Mouse (Mus musculus) embryonic facial prominence, embryonic 15.5 days (tissue): ENCODE results near the gene Diaph3. TPM values are rescaled to one million over a fixed set of nuclear protein-coding genes. Genes with fewer than 3 reads are reported as not detected.
"Not testable (repeated sequence)": the region's sequence is repeated elsewhere in the genome, so short reads cannot be mapped to it uniquely, and the experiment has no call there.

Experiments
- ATAC-seq: fragments of 200-750 bp; cut with Nextera tagmentation; 2 replicates; pipeline ENCODE4 v1.8.0; 2017; ENCODE audit warnings: low read depth, moderate TSS enrichment; ENCODE audit not compliant: insufficient number of reproducible peaks, low FRiP score, low TSS enrichment
- H3K27ac ChIP-seq: fragments of 300-500 bp; sonication (generic); replicated peaks from 2 replicates; pipeline ENCODE4 v1.5.1; 2015; ENCODE audit warnings: mild to moderate bottlenecking, inconsistent platforms
- H3K27me3 ChIP-seq: fragments of 300-500 bp; sonication (generic); 2 replicates; pipeline ENCODE4 v1.6.1; 2015; ENCODE audit warnings: inconsistent platforms
- H3K36me3 ChIP-seq: fragments of 300-500 bp; sonication (generic); 2 replicates; pipeline ENCODE4 v1.6.1; 2015; ENCODE audit warnings: mild to moderate bottlenecking, inconsistent platforms
- H3K4me1 ChIP-seq: fragments of 300-500 bp; sonication (generic); 2 replicates; pipeline ENCODE4 v1.6.1; 2015; ENCODE audit warnings: inconsistent platforms
- H3K4me2 ChIP-seq: fragments of 300-500 bp; sonication (generic); replicated peaks from 2 replicates; pipeline ENCODE4 v1.6.1; 2015; ENCODE audit warnings: mild to moderate bottlenecking, inconsistent platforms
- H3K4me3 ChIP-seq: fragments of 300-500 bp; sonication (generic); replicated peaks from 2 replicates; pipeline ENCODE4 v1.5.1; 2015; ENCODE audit warnings: mild to moderate bottlenecking, inconsistent platforms
- H3K9ac ChIP-seq: fragments of 300-500 bp; sonication (generic); 2 replicates; pipeline ENCODE4 v1.6.1; 2015; ENCODE audit warnings: inconsistent platforms
- H3K9me3 ChIP-seq: fragments of 300-500 bp; sonication (generic); replicated peaks from 2 replicates; pipeline ENCODE4 v1.6.1; 2016; ENCODE audit warnings: inconsistent platforms
- WGBS: fragments of 180-500 bp; shearing (Covaris S2); methylation state at CpG from one replicate; pipeline ENCODE4 v1.1.7; 2015; 5-methylcytosine and 5-hydroxymethylcytosine counted together
- polyA plus RNA-seq: library from polyadenylated mRNA; unstranded; fragments of >200 nt; fragmentation: Nextera tagmentation; extraction: Ambion mirVana; gene quantifications from 2 replicates; pipeline ENCODE4 v1.2.1, GENCODE M21; 2015

The Diaph3 gene
- polyA plus RNA-seq, 1 experiment from 2014 or later, result 10.0 TPM

DNA sequence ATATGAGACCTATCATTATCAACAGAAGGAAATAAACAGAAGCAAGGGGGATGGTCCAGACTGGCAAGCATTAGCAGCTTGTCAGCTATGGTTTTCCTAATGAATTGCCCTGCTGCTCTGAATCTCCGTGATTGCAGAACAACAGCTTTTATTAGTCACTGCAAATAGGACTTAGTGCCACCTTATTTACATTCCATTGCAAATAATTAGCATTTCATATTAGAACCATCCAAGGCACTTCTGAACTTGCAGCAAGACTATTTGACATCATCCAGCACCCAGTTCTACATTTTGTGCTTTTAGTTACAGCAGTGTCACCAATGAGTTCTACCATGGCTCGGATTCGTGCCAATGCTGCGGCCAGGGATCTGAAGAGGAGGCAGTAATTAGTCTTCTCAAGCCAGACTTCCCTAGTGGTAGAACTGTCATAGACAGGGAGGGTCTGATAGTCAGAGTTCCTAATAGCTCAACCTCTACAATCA, 411.4 kb downstream of the Diaph3 start:
- H3K27ac ChIP-seq, result no peak overlapping the region
- no peak overlapping the region for H3K9ac ChIP-seq
- H3K27me3 ChIP-seq, result no peaks in the 10 kb centered on the region
- no peaks in the 10 kb centered on the region for H3K36me3 ChIP-seq
- H3K4me2 ChIP-seq, result no peak overlapping the region
- no peaks in the 10 kb centered on the region for H3K4me1 ChIP-seq
- H3K4me3 ChIP-seq, result no peak overlapping the region
- 66% methylated on average over 4 of the region's 4 CpGs for WGBS
- no peak for ATAC-seq
- H3K9me3 ChIP-seq, result no peaks in the 10 kb centered on the region

- Histone ChIP-seq H3K36me3 (no peaks in the 10 kb centered on the region), H3K9me3 (no peaks in the 10 kb centered on the region), H3K27me3 (no peaks in the 10 kb centered on the region), H3K4me3 (no peak overlapping the region), H3K4me1 (no peaks in the 10 kb centered on the region), H3K27ac (no peak overlapping the region), H3K4me2 (no peak overlapping the region), H3K9ac (no peak overlapping the region)
- 93% methylated on average over 5 of the region's 5 CpGs for WGBS
- no peak for ATAC-seq
Observed at GRCm38 (mm10) chr14:86727538-86728045, 413.4 kb downstream of the Diaph3 start.

GRCm38 (mm10) chr14:86721768-86722167, 419.3 kb downstream of the Diaph3 start:
- H3K4me3 ChIP-seq, result no peak overlapping the region
- no peaks in the 10 kb centered on the region for H3K27me3 ChIP-seq
- ATAC-seq, result no peak
- no peaks in the 10 kb centered on the region for H3K9me3 ChIP-seq
- 94% methylated on average over 6 of the region's 6 CpGs for WGBS
- H3K9ac ChIP-seq, result no peak overlapping the region
- H3K27ac ChIP-seq, result no peak overlapping the region
- no peaks in the 10 kb centered on the region for H3K4me1 ChIP-seq
- H3K36me3 ChIP-seq, result no peaks in the 10 kb centered on the region
- H3K4me2 ChIP-seq, result no peak overlapping the region

DNA sequence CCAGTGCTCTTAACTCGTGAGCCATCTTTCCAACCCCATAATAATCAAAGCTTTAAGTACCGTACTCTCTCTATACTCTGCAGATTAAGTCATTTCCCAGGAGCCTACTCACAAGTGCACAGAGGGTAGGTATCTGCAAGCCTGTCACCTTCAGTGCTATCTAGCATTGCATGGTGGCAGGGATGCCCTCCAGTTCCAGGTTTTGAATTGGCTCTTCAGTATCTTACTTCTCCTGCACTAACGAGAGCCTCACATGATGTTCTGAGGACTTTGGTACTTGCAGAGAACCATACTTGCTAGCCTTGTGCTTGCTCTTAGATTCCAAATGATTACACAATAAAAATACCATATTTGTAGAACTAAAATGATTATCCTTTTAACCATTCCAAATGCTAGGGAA, 420.0 kb downstream of the Diaph3 start:
- Histone ChIP-seq H3K27ac (no peak overlapping the region), H3K27me3 (no peaks in the 10 kb centered on the region), H3K9ac (no peak overlapping the region), H3K4me1 (no peaks in the 10 kb centered on the region), H3K4me2 (no peak overlapping the region), H3K9me3 (no peaks in the 10 kb centered on the region), H3K36me3 (no peaks in the 10 kb centered on the region), H3K4me3 (no peak overlapping the region)
- no peak for ATAC-seq
- whole genome bisulfite sequencing, result 88% methylated on average over 3 of the region's 3 CpGs

GRCm38 (mm10) chr14:86720408-86720807, 420.6 kb downstream of the Diaph3 start:
- H3K4me1 ChIP-seq, H3K4me3 ChIP-seq, H3K9ac ChIP-seq, H3K27ac ChIP-seq, H3K9me3 ChIP-seq, ATAC-seq, H3K27me3 ChIP-seq, H3K36me3 ChIP-seq, H3K4me2 ChIP-seq: not testable (repeated sequence)

DNA sequence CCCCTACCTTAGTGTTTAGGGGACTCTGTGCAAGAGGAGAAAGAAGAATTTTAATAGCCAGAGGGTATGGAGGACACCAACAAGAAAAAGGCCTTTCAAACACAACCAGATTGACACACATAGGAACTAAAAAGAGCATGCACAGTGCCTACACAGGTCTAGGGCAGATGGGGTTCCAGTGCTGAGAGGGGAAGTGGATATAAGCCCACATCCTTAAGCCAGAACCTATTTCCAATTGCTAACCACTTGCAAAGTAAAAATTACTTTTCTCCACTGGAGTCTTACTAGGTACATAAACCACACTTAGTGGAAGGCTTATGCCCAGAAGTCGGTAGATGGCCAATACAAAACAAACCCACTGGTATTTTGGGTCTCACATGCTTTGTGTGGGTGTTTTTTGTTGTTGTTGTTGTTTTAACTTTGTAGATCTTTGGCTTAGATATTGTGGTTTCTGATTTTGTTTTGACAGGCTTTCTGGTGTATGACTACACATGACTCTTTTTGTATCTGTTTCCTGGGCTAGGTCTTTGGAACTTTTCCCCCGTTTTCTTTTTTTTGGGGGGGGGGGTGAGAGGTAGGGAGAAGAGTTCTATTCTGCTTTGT, 426.8 kb downstream of the Diaph3 start:
- H3K4me1 ChIP-seq, result no peaks in the 10 kb centered on the region
- H3K4me2 ChIP-seq, result no peak overlapping the region
- WGBS, result 57% methylated on average over 2 of the region's 2 CpGs
- no peak overlapping the region for H3K9ac ChIP-seq
- H3K4me3 ChIP-seq, result no peak overlapping the region
- H3K27me3 ChIP-seq, result no peaks in the 10 kb centered on the region
- no peaks in the 10 kb centered on the region for H3K36me3 ChIP-seq
- no peaks in the 10 kb centered on the region for H3K9me3 ChIP-seq
- no peak overlapping the region for H3K27ac ChIP-seq
- ATAC-seq, result no peak

- H3K27ac ChIP-seq, result no peak overlapping the region
- H3K36me3 ChIP-seq, result no peaks in the 10 kb centered on the region
- H3K9me3 ChIP-seq, result no peaks in the 10 kb centered on the region
- no peak overlapping the region for H3K4me2 ChIP-seq
- ATAC-seq, result no peak
- H3K4me1 ChIP-seq, result no peaks in the 10 kb centered on the region
- no peak overlapping the region for H3K4me3 ChIP-seq
- H3K27me3 ChIP-seq, result no peaks in the 10 kb centered on the region
- H3K9ac ChIP-seq, result no peak overlapping the region
- 71% methylated on average over 3 of the region's 3 CpGs for WGBS
Observed at GRCm38 (mm10) chr14:86704080-86704479, 437.0 kb downstream of the Diaph3 start.

DNA sequence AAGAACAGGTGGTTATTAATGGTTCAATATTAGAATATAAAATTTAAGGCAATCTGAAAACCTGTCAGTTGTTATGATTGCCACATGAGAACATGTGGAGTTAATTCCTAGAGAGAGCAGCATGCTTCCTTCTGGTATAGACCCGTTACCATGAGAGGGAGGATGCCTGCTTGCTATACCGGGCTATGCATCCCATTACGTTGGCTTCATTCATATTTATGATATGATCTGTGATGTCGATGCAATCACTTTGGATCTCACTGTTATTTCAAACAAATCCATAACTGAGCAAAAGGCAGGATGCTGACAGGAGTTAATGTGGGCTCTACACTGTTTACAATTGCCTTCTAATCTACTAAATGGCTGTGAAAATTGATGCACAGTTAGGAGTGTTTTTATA, 439.9 kb downstream of the Diaph3 start:
- ATAC-seq, result no peak

GRCm38 (mm10) chr14:86697887-86698286, 443.1 kb downstream of the Diaph3 start:
- Histone ChIP-seq H3K9ac (no peak overlapping the region), H3K4me3 (no peak overlapping the region), H3K27me3 (no peaks in the 10 kb centered on the region), H3K4me2 (no peak overlapping the region), H3K27ac (no peak overlapping the region), H3K4me1 (no peaks in the 10 kb centered on the region), H3K36me3 (no peaks in the 10 kb centered on the region), H3K9me3 (no peaks in the 10 kb centered on the region)
- ATAC-seq, result no peak
- WGBS, result 76% methylated on average over 1 of the region's 1 CpGs

More for the DNA sequence above, 439.9 kb downstream of the Diaph3 start:
- no peaks in the 10 kb centered on the region for H3K9me3 ChIP-seq
- no peaks in the 10 kb centered on the region for H3K27me3 ChIP-seq
- H3K4me3 ChIP-seq, result no peak overlapping the region
- H3K4me1 ChIP-seq, result no peaks in the 10 kb centered on the region
- 54% methylated on average over 4 of the region's 4 CpGs for WGBS
- no peak overlapping the region for H3K4me2 ChIP-seq
- H3K27ac ChIP-seq, result no peak overlapping the region
- no peak overlapping the region for H3K9ac ChIP-seq
- no peaks in the 10 kb centered on the region for H3K36me3 ChIP-seq

- Histone ChIP-seq H3K27ac (no peak overlapping the region), H3K4me3 (no peak overlapping the region), H3K27me3 (no peaks in the 10 kb centered on the region), H3K4me2 (no peak overlapping the region), H3K4me1 (no peaks in the 10 kb centered on the region), H3K9ac (no peak overlapping the region), H3K36me3 (no peaks in the 10 kb centered on the region), H3K9me3 (no peaks in the 10 kb centered on the region)
- WGBS, result 49% methylated on average over 4 of the region's 4 CpGs
- ATAC-seq, result no peak
Observed at GRCm38 (mm10) chr14:86692714-86693113, 448.3 kb downstream of the Diaph3 start.

- Histone ChIP-seq H3K27ac (no peak overlapping the region), H3K4me3 (no peak overlapping the region), H3K4me2 (no peak overlapping the region), H3K27me3 (no peaks in the 10 kb centered on the region), H3K4me1 (no peaks in the 10 kb centered on the region), H3K9me3 (no peaks in the 10 kb centered on the region), H3K36me3 (no peaks in the 10 kb centered on the region), H3K9ac (no peak overlapping the region)
- WGBS, result 71% methylated on average over 5 of the region's 5 CpGs
- no peak for ATAC-seq
Observed at GRCm38 (mm10) chr14:86691298-86691697, 449.7 kb downstream of the Diaph3 start.
